Mouse (Mus musculus): Measurements from ENCODE around the gene Prkcb.

GRCm38 (mm10) chr7:122371947-122372346 lies 83.4 kb downstream of the Prkcb start:
- TF ChIP-seq POLR2A (IDR thresholded peaks at IDR 0.05; ENCODE audit: borderline replicate concordance, extremely low read depth, low read depth, low read length) (no peak), CTCF (IDR thresholded peaks at IDR 0.05; ENCODE audit: insufficient read depth, low read length) (no peak)

Measured in lung, adult 2 months (tissue).